Mouse (Mus musculus): Measurements from ENCODE around the gene Gm4175. TPM values are rescaled to one million over a fixed set of nuclear protein-coding genes. Genes with fewer than 3 reads are reported as not detected.
"Not testable (repeated sequence)": the region's sequence is repeated elsewhere in the genome, so short reads cannot be mapped to it uniquely, and the experiment has no call there.

Gene Gm4175
- polyA plus RNA-seq (2015; fragmentation: Nextera tagmentation; extraction: Ambion mirVana): not detected in 2 replicates

DNA sequence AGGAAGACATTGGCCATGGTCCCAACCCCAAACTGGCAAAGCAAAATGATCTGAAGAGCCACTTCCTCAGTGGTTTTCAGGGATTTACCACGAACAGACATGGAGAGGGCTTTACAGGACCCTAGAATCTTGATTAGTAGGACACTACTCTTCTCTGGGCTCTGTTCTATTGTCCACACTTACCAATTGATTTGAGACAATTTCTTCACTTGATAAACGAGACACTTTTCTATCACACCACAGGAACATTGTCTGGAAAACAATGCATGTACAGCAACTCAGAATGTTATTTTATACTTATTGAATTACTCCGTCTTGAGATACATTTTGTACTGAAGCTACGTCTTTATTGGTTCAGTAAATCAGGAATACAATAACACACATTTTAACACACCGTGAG lies at the start of gene Gm4175:
TSS of gene Gm4175 (minus strand) at position 101 of the 400 bp plus-strand sequence.
- H3K27ac ChIP-seq (ENCODE audit: low read length); H3K4me1 ChIP-seq (ENCODE audit: control insufficient read depth, insufficient read depth, low read length); H3K36me3 ChIP-seq (ENCODE audit: control insufficient read depth, insufficient read depth, low read length); H3K4me2 ChIP-seq (ENCODE audit: low read depth, low read length); H3K9me3 ChIP-seq (ENCODE audit: control insufficient read depth, low read length); H3K27me3 ChIP-seq (replicated peaks; ENCODE audit: control insufficient read depth, insufficient read depth, low read length); H3K9ac ChIP-seq (ENCODE audit: low read depth, low read length); H3K4me3 ChIP-seq (ENCODE audit: low read length); ATAC-seq: not testable (repeated sequence)
- no CpG with 5 or more reads among the region's 5 CpGs for WGBS

DNA sequence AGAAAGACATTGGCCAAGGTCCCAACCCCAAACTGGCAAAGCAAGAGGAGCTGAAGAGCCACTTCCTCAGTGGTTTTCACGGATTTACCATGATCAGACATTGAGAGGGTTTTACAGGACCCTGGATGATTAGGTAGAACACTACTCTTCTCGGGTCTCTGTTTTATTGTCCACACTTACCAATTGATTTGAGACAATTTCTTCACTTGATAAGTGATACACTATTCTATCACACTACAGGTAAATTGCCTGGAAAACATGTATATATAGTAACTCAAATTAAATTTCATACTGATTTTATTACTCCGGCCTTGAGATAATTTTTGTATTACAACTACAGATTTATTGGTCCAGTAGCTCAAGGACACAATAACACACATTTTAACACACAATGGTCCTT lies 35.4 kb upstream of the Gm4175 start, which contains the start of gene Gm4177:
TSS of gene Gm4177 (minus strand) at position 101 of the 400 bp plus-strand sequence.
- H3K27ac ChIP-seq (ENCODE audit: low read length); H3K4me3 ChIP-seq (ENCODE audit: low read length); H3K4me2 ChIP-seq (ENCODE audit: low read depth, low read length); H3K4me1 ChIP-seq (ENCODE audit: control insufficient read depth, insufficient read depth, low read length); H3K27me3 ChIP-seq (replicated peaks; ENCODE audit: control insufficient read depth, insufficient read depth, low read length); H3K9me3 ChIP-seq (ENCODE audit: control insufficient read depth, low read length); H3K9ac ChIP-seq (ENCODE audit: low read depth, low read length); ATAC-seq; H3K36me3 ChIP-seq (ENCODE audit: control insufficient read depth, insufficient read depth, low read length): not testable (repeated sequence)
- no CpG with 5 or more reads among the region's 3 CpGs for WGBS

Other genes with a start within 250 kb of the Gm4175 start
- gene Vmn1r130, start 249.7 kb downstream of the Gm4175 start, polyA plus RNA-seq (2015; fragmentation: Nextera tagmentation; extraction: Ambion mirVana): not detected in 2 replicates
- gene Vmn1r131, start 215.4 kb downstream of the Gm4175 start, polyA plus RNA-seq (2015; fragmentation: Nextera tagmentation; extraction: Ambion mirVana): not detected in 2 replicates
- not detected in 2 replicates for gene Vmn1r132, start 147.4 kb downstream of the Gm4175 start, polyA plus RNA-seq (2015; fragmentation: Nextera tagmentation; extraction: Ambion mirVana)
- not detected in 2 replicates for gene Gm4177, start 35.3 kb upstream of the Gm4175 start, polyA plus RNA-seq (2015; fragmentation: Nextera tagmentation; extraction: Ambion mirVana)
- not detected in 2 replicates for gene Vmn1r135, start 70.9 kb upstream of the Gm4175 start, polyA plus RNA-seq (2015; fragmentation: Nextera tagmentation; extraction: Ambion mirVana)
- not detected in 2 replicates for gene Gm5725, start 82.8 kb upstream of the Gm4175 start, polyA plus RNA-seq (2015; fragmentation: Nextera tagmentation; extraction: Ambion mirVana)
- gene Gm5891, start 159.8 kb upstream of the Gm4175 start, polyA plus RNA-seq (2015; fragmentation: Nextera tagmentation; extraction: Ambion mirVana): not detected in 2 replicates
- gene Vmn1r137, start 233.1 kb upstream of the Gm4175 start, polyA plus RNA-seq (2015; fragmentation: Nextera tagmentation; extraction: Ambion mirVana): not detected in 2 replicates

Data from intestine, embryonic 16.5 days (tissue).